Mouse (Mus musculus) hindbrain, embryonic 13.5 days (tissue): ENCODE measurements around the gene Trim40. TPM values are rescaled to one million over a fixed set of nuclear protein-coding genes. Genes with fewer than 3 reads are reported as not detected.

Source experiments
- ATAC-seq: fragments of 200-750 bp; cut with Nextera tagmentation; 2 replicates; pipeline ENCODE4 v1.8.0; 2017; ENCODE audit warnings: moderate TSS enrichment; ENCODE audit not compliant: low FRiP score
- H3K27ac ChIP-seq: fragments of 300-500 bp; sonication (generic); 2 replicates; pipeline ENCODE4 v1.5.1; 2015; ENCODE audit warnings: inconsistent platforms, mild to moderate bottlenecking, moderate library complexity
- H3K27me3 ChIP-seq: fragments of 300-500 bp; sonication (generic); 2 replicates; pipeline ENCODE4 v1.6.1; 2015; ENCODE audit warnings: mild to moderate bottlenecking, inconsistent platforms
- H3K36me3 ChIP-seq: fragments of 300-500 bp; sonication (generic); 2 replicates; pipeline ENCODE4 v1.6.1; 2015; ENCODE audit warnings: mild to moderate bottlenecking, inconsistent platforms
- H3K4me1 ChIP-seq: fragments of 300-500 bp; sonication (generic); replicated peaks from 2 replicates; pipeline ENCODE4 v1.6.1; 2015; ENCODE audit warnings: inconsistent platforms
- H3K4me2 ChIP-seq: fragments of 300-500 bp; sonication (generic); 2 replicates; pipeline ENCODE4 v1.6.1; 2015; ENCODE audit warnings: inconsistent platforms, mild to moderate bottlenecking, moderate library complexity
- H3K4me3 ChIP-seq: fragments of 300-500 bp; sonication (generic); 2 replicates; pipeline ENCODE4 v1.5.1; 2015; ENCODE audit warnings: mild to moderate bottlenecking, inconsistent platforms
- H3K9ac ChIP-seq: fragments of 300-500 bp; sonication (generic); 2 replicates; pipeline ENCODE4 v1.6.1; 2015; ENCODE audit warnings: mild to moderate bottlenecking, inconsistent platforms
- H3K9me3 ChIP-seq: fragments of 300-500 bp; sonication (generic); 2 replicates; pipeline ENCODE4 v1.6.1; 2016; ENCODE audit warnings: inconsistent platforms
- WGBS: fragments of 180-500 bp; shearing (Covaris S2); methylation state at CpG from one replicate; pipeline ENCODE4 v1.1.7; 2015; 5-methylcytosine and 5-hydroxymethylcytosine counted together
- polyA plus RNA-seq: library from polyadenylated mRNA; unstranded; fragments of >200 nt; fragmentation: Nextera tagmentation; extraction: Ambion mirVana; gene quantifications from 2 replicates; pipeline ENCODE4 v1.2.1, GENCODE M21; 2015

Trim40 gene
- polyA plus RNA-seq, result not detected in 2 replicates

DNA sequence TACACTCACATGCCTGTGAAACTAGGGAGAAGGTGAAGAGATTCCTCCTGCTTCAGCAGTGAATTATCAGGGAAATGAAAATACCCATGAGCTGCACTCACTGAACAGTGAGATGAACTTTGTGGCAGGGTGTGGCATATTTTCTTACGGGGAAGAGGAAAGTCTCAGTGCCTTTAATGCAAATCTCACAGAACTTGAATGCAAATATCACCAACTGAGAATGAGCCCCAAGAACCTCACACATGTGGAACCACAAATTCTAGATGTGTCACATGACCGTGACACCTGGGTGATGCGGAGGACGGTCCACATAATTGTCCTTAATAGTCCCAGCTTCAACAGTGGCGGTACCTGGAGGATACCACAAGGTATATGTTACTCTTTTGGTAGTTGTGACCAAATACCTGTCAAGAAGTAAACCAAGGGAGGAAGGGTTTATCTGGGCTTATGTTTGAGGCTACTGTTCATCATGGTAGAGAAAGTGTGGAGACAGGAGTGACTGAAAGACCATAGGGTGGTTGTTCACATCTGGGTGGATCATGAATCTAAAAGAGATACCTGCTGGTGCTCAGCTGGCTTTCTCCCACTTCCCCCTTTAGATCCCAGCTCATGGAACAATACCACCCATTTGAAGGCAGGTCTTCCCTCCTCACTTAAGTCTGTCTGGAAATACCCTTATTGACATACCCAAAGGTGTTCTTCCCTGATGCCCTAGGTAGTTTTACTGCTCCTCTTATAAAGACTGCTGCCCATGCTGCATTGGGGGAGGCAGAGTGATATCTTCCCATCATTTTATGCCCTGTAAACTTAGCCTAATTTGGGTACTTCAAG lies at the start of gene Trim40:
Gene Trim40 (minus strand): TSS at position 51 of the 831 bp plus-strand sequence.
- Histone ChIP-seq H3K27me3 (0 out of 2 replicates have a peak, but pooled peaks cover 2% of the 10 kb centered on the region), H3K9me3 (no peaks in the 10 kb centered on the region), H3K27ac (no peak within 1 kb of the TSS), H3K4me3 (no peak within 1 kb of the TSS), H3K9ac (no peak within 1 kb of the TSS), H3K36me3 (no peaks in the 10 kb centered on the region), H3K4me2 (no peak within 1 kb of the TSS), H3K4me1 (no peaks in the 10 kb centered on the region)
- no peak for ATAC-seq
- WGBS, result 88% methylated on average over 5 of the region's 5 CpGs

DNA sequence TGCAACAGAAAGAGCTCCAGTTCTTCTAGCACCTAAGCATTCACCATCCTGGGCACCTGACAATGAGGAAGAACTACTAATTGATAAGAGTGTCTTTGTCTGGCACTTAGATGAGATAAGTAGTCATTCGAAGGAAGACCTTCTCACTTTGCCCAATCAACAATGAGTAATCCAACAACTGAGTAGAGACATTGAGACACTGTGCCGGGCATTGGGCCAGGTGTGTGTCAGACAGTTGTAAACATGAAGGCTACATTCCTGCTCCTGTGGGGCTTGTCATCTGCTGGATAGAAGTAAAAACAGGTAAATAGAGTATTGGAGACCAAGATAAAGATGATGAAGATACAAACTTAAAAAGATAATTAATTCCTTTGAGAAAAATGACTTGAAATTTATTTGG lies 48.1 kb upstream of the Trim40 start:
- Histone ChIP-seq H3K4me2 (no peak overlapping the region), H3K27ac (no peak overlapping the region), H3K9me3 (no peaks in the 10 kb centered on the region), H3K4me3 (no peak overlapping the region), H3K36me3 (no peaks in the 10 kb centered on the region), H3K9ac (no peak overlapping the region), H3K4me1 (peaks cover 7% of the 10 kb centered on the region), H3K27me3 (peaks cover 32% of the 10 kb centered on the region)
- 85% methylated on average over 2 of the region's 2 CpGs for WGBS
- ATAC-seq, result no peak

DNA sequence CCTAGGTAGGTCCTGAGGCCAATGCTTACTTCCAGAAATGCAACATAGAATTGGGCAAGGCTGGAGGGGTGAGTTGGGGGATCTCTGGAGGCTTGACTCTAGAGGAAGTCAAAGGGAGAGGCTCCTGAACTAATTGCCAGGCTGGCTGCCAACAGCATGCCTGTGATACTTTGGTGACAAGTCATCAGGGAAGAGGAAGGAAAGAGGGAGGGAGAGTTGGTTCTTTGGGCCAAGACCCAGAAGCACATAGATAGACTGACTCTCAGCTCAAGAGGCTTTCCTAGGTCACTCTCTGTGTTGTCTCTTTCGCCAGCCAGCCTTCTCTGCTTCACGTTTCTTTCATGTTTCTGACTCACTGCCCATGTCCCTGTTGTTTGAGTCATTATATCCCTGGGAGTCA lies 41.9 kb upstream of the Trim40 start:
- no peak for ATAC-seq
- no peak overlapping the region for H3K4me3 ChIP-seq
- no peaks in the 10 kb centered on the region for H3K4me1 ChIP-seq
- H3K4me2 ChIP-seq, result no peak overlapping the region
- H3K36me3 ChIP-seq, result no peaks in the 10 kb centered on the region
- WGBS, result 75% methylated on average over 2 of the region's 2 CpGs
- no peak overlapping the region for H3K27ac ChIP-seq
- no peaks in the 10 kb centered on the region for H3K27me3 ChIP-seq
- H3K9ac ChIP-seq, result no peak overlapping the region
- H3K9me3 ChIP-seq, result no peaks in the 10 kb centered on the region

DNA sequence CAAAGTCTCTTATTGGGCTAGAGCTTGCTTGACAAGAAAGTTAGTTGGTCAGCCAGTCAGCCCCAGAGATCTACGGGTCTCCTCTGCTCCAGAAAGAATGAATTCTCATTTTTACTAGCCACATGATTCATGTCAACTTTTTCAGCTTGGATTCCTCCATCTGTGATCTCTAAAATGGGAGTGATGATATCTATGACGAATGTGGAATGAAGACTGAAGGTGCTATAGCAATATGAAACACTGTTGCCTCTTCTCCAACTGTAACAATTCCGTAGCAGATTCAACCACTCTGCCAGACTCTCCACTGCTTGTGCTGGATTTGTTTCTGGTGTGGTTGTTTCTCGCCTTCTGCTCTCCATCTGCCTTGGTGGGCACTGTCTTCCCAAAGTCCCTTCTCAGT lies 41.2 kb upstream of the Trim40 start:
- Histone ChIP-seq H3K4me1 (no peaks in the 10 kb centered on the region), H3K4me3 (no peak overlapping the region), H3K9ac (no peak overlapping the region), H3K4me2 (no peak overlapping the region), H3K27me3 (no peaks in the 10 kb centered on the region), H3K27ac (no peak overlapping the region), H3K36me3 (no peaks in the 10 kb centered on the region), H3K9me3 (no peaks in the 10 kb centered on the region)
- ATAC-seq, result no peak
- WGBS, result 86% methylated on average over 4 of the region's 4 CpGs

DNA sequence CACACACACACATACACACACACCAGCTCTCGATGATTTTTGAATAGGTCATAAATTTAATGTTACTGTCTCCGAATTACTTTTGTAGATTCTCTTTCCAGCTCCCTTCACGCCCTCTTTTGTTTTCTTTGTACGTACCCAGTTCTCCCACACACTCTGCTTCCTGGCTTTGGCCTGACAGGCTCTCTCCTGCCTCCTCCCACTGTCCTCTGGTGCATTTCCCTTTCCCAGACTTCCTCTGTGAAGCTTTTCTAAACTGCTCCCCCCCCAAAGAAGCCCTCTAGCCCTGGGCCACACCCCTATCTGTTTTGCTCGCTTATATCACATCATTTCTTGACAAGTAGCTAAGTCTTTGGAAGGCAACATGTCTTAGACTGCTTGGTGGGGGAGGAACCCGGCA lies 40.3 kb upstream of the Trim40 start:
- no peak overlapping the region for H3K27ac ChIP-seq
- no peak overlapping the region for H3K9ac ChIP-seq
- H3K27me3 ChIP-seq, result no peaks in the 10 kb centered on the region
- H3K36me3 ChIP-seq, result no peaks in the 10 kb centered on the region
- H3K4me2 ChIP-seq, result no peak overlapping the region
- no peaks in the 10 kb centered on the region for H3K9me3 ChIP-seq
- no peak overlapping the region for H3K4me3 ChIP-seq
- 82% methylated on average over 6 of the region's 6 CpGs for WGBS
- ATAC-seq, result no peak
- H3K4me1 ChIP-seq, result no peaks in the 10 kb centered on the region

DNA sequence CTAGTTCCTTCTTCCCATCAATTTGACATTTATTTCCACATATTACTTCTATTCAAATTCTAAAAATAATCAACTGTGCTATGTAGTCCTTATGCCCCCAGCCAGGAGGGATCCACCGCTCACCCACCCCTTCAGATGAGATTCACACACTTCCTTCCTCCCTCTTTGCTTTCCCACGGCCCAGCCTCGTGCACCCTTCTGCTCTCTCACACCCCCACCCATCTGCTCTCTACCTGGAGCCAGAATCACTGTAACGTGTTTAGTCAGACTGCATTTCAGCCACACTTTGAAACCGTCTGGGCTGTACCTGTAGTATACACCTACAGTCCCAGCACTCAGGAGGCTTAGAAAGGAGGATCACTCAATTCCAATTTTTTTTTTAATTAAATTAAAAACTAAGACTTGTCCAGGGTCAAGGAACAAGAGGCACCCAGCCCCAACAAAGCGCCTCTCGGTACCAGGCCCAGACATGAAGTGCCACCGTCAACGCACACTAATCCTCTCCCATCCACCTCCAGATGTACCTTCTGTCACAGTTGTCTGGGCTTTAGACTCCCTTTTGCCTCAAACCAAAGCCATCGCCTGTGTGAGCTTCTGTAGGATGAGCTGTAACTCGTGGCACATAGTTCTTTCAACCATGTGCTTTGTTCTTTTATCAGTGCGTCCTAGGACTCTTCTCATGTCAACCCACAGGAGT lies 39.5 kb upstream of the Trim40 start:
- no peaks in the 10 kb centered on the region for H3K27me3 ChIP-seq
- H3K4me1 ChIP-seq, result no peaks in the 10 kb centered on the region
- WGBS, result 82% methylated on average over 12 of the region's 12 CpGs
- no peak overlapping the region for H3K4me2 ChIP-seq
- no peak overlapping the region for H3K4me3 ChIP-seq
- H3K9ac ChIP-seq, result no peak overlapping the region
- H3K9me3 ChIP-seq, result no peaks in the 10 kb centered on the region
- no peak overlapping the region for H3K27ac ChIP-seq
- no peaks in the 10 kb centered on the region for H3K36me3 ChIP-seq
- ATAC-seq, result no peak

DNA sequence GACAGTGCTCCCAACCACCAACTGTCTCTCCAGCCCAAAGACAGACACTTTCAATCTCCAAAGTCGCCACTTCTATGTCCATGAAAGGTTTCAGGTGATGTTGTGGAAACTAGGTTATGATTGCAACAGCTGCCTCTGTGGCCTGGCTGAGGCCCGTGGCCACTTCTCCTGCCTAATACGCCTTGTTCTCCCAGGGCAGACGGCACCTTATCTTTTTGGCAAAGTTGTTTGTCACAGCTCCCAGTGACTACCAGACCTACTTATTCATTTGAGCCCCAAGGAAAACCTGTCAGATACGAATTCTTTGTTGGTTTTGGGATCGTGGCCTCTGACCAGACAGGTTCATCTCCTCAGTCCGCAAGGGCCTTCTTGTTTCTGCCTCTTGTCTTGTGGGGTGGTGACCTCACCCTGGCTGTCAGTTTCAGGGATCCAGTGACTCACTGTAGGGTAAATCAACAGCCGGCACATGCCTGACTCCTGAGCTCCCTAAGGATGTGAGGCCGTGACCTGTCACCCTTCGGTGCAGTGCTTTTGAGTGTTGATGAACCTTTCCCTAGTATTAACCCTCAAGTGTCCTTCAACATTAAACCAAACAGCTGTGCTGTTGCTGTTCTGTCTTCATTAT lies 37.7 kb upstream of the Trim40 start:
- 68% methylated on average over 10 of the region's 10 CpGs for WGBS
- H3K27me3 ChIP-seq, result no peaks in the 10 kb centered on the region
- no peak for ATAC-seq
- no peaks in the 10 kb centered on the region for H3K4me1 ChIP-seq
- H3K4me2 ChIP-seq, result no peak overlapping the region
- H3K36me3 ChIP-seq, result no peaks in the 10 kb centered on the region
- H3K27ac ChIP-seq, result no peak overlapping the region
- no peaks in the 10 kb centered on the region for H3K9me3 ChIP-seq
- H3K4me3 ChIP-seq, result no peak overlapping the region
- H3K9ac ChIP-seq, result no peak overlapping the region

DNA sequence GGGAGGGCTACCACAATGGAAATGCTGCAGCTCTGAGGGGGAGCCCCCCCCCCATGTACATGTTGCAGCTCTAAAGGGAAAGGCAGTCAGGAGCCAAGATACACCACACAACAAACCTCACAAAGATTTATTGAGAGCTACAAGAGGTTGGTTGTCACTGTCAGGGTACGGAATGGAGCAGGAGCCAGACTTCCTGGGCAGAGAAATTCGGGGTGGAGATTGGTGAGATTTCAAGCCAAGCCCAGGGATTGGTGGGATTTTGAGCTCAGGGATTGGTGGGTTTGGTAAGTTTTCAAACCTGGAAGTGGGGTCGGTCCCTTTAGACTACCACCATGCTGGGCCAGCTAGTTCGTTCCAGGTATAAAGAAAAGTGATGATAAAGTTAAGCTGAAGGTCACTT lies 33.6 kb upstream of the Trim40 start:
- H3K36me3 ChIP-seq, result no peaks in the 10 kb centered on the region
- H3K27ac ChIP-seq, result no peak overlapping the region
- ATAC-seq, result no peak
- no peak overlapping the region for H3K4me2 ChIP-seq
- H3K9me3 ChIP-seq, result no peaks in the 10 kb centered on the region
- no peak overlapping the region for H3K9ac ChIP-seq
- H3K4me3 ChIP-seq, result no peak overlapping the region
- WGBS, result 67% methylated on average over 4 of the region's 4 CpGs
- no peaks in the 10 kb centered on the region for H3K27me3 ChIP-seq
- no peaks in the 10 kb centered on the region for H3K4me1 ChIP-seq

DNA sequence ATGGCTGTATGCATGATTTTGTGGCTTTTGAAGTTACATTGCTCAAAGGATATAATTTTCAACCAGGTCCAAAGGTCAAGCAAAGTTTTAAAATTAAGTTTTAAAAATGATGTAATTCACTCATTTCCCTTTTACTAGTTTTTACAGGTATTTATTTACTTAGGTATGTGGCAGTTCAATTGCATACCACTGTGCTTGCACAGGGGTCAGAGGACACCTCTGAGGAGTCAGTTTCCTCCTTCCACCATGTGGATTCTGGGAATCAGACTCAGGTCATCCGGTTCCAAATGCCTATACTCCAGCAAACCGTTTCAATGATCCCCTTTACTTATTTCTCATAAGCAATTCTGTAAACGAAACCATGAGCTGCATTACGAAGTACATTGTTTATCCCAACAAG lies 32.8 kb upstream of the Trim40 start:
- ATAC-seq, result no peak
- Histone ChIP-seq H3K27me3 (no peaks in the 10 kb centered on the region), H3K4me2 (no peak overlapping the region), H3K9me3 (no peaks in the 10 kb centered on the region), H3K4me1 (no peaks in the 10 kb centered on the region), H3K4me3 (no peak overlapping the region), H3K9ac (no peak overlapping the region), H3K36me3 (no peaks in the 10 kb centered on the region), H3K27ac (no peak overlapping the region)
- 89% methylated on average over 4 of the region's 4 CpGs for WGBS

DNA sequence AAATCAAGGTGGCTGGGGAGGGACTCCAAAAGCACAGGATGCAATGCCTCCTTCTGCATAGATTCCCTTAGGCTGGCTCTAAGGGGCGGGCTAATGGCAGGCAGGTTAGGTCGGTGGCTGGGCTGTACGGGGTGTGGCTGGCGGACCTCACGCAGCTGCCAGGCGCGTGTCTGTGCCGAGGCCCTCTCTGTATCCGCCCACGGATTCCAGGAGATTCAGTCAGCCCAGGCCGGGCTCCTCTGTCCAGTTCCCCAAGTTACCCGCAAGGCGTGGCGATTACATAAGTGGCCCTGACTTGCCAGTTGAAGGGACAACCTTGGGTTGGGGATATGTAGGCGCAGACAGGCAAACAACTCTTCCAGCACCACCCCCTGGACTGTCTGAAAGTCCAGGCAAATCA lies 30.3 kb upstream of the Trim40 start:
- no peaks in the 10 kb centered on the region for H3K27me3 ChIP-seq
- H3K4me1 ChIP-seq, result no peaks in the 10 kb centered on the region
- H3K36me3 ChIP-seq, result no peaks in the 10 kb centered on the region
- H3K9ac ChIP-seq, result no peak overlapping the region
- no peak overlapping the region for H3K4me3 ChIP-seq
- H3K27ac ChIP-seq, result no peak overlapping the region
- no peak for ATAC-seq
- 53% methylated on average over 15 of the region's 15 CpGs for WGBS
- no peak overlapping the region for H3K4me2 ChIP-seq
- no peaks in the 10 kb centered on the region for H3K9me3 ChIP-seq

DNA sequence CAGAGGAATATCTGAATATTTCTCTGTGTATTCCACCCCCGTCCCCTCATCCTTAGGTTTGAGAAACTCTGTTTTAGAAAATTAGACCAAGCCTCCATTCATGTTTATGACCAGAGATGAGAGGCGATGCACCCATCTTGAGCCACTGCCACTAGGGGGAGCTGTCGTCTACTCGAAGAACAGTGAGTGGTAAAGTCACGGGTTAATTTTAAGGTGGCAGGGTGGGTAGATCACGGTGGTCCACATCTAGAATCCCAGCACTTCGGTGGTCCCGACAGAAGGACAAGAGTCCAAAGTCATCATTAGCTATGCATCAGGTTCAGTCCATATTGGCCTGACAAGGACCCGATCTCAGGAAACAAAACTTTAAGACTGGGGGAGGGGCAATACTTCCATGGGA lies 25.2 kb upstream of the Trim40 start:
- Histone ChIP-seq H3K36me3 (no peaks in the 10 kb centered on the region), H3K9me3 (no peaks in the 10 kb centered on the region), H3K9ac (no peak overlapping the region), H3K27ac (no peak overlapping the region), H3K4me1 (no peaks in the 10 kb centered on the region), H3K4me2 (no peak overlapping the region), H3K27me3 (no peaks in the 10 kb centered on the region), H3K4me3 (no peak overlapping the region)
- WGBS, result 17% methylated on average over 9 of the region's 9 CpGs
- ATAC-seq, result 0 out of 2 replicates have a peak, but pooled peaks have one; percentile 32

DNA sequence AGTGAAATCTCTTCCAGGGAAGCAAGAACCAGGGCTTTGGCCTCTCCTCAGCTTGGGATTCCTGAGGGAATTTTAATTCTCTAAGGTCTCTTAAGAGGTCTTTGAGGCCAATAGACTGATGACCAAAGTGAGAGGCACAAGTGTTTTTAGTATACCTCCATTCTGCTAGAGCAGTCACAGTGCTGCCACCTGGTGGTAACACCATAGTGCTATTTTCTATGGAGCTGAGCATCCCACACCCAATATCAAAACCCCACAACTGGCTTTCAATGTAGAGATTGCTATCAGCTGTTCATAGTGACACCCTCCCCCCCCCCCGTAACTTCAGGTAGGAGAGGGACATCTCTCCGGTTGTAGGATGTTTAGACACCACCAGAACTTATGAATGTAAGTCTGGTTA lies 24.2 kb upstream of the Trim40 start:
- Histone ChIP-seq H3K27ac (no peak overlapping the region), H3K4me3 (no peak overlapping the region), H3K27me3 (0 out of 2 replicates have a peak, but pooled peaks cover 6% of the 10 kb centered on the region), H3K4me1 (no peaks in the 10 kb centered on the region), H3K9ac (no peak overlapping the region), H3K36me3 (no peaks in the 10 kb centered on the region), H3K4me2 (no peak overlapping the region), H3K9me3 (no peaks in the 10 kb centered on the region)
- ATAC-seq, result no peak
- WGBS, result 14% methylated on average over 2 of the region's 2 CpGs
